Mouse (Mus musculus): ENCODE measurements around the gene Cacng8.

GRCm38 (mm10) chr7:3354850-3355249, 35.6 kb upstream of the Cacng8 start:
- TF ChIP-seq CTCF (IDR thresholded peaks at IDR 0.05; ENCODE audit: control insufficient read depth, insufficient read depth, low read length): no peak
- TF ChIP-seq POLR2A (IDR thresholded peaks at IDR 0.05; ENCODE audit: borderline replicate concordance, control insufficient read depth, low read depth, low read length): no peak

All from bone marrow, adult 2 months (tissue).